Mouse (Mus musculus) brain, embryonic 18.5 days (tissue): Measurements from ENCODE around the gene Ganc.

Experiments
- DNase-seq: peaks from one replicate; pipeline ENCODE4 v3.0.0-alpha.2; 2012; ENCODE audit warnings: low read depth, low spot score

Gene Ganc

GRCm38 (mm10) chr2:120501136-120501918 lies 97.6 kb downstream of the Ganc start:
- DNase-seq, result no peak

- no peak for DNase-seq
Observed at GRCm38 (mm10) chr2:120501931-120502604, 98.4 kb downstream of the Ganc start.

- no peak for DNase-seq
Observed at GRCm38 (mm10) chr2:120502605-120502990, 98.9 kb downstream of the Ganc start.

- DNase-seq, result no peak
Observed at GRCm38 (mm10) chr2:120503094-120503493, 99.4 kb downstream of the Ganc start.

- no peak for DNase-seq
Observed at GRCm38 (mm10) chr2:120503992-120504391, 100.3 kb downstream of the Ganc start.
